Mouse (Mus musculus): ENCODE data around the gene Olfr125. TPM values are rescaled to one million over a fixed set of nuclear protein-coding genes. Genes with fewer than 3 reads are reported as not detected.

The Olfr125 gene
- polyA plus RNA-seq (2015; fragmentation: Nextera tagmentation; extraction: Ambion mirVana) = not detected in 2 replicates

DNA sequence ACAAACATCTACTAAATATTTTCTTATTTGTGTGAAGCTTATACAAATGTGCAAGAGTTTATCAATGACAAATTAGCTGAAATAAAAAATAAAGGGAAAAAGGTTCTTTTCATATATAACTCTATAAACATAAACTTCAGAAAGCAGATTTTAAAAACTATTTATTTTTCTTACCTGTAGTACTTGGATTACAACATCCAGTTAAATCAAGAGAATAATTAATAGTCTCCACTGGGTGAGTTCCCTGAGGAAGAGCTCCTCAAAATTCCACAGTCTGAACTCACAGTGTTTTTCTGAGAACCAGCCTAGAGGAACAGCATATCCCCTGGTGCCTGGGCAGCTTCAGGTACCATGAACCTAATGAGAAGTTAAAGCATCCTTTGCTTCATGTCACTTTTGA lies at the start of gene Olfr125:
Gene Olfr125, plus strand, starts transcription at position 301 of the 400 bp plus-strand sequence.
- Histone ChIP-seq H3K27ac (ENCODE audit: low read length) (no peak within 1 kb of the TSS), H3K36me3 (ENCODE audit: control insufficient read depth, insufficient read depth, low read length) (no peaks in the 10 kb centered on the region), H3K4me1 (ENCODE audit: control insufficient read depth, insufficient read depth, low read length) (no peaks in the 10 kb centered on the region), H3K9ac (ENCODE audit: low read length) (no peak within 1 kb of the TSS), H3K9me3 (replicated peaks; ENCODE audit: control insufficient read depth, low read length) (no peaks in the 10 kb centered on the region), H3K27me3 (ENCODE audit: control insufficient read depth, insufficient read depth, low read length) (no peaks in the 10 kb centered on the region), H3K4me2 (ENCODE audit: low read depth, low read length) (no peak within 1 kb of the TSS), H3K4me3 (replicated peaks; ENCODE audit: low read length) (no peak within 1 kb of the TSS)
- ATAC-seq (ENCODE audit: insufficient read depth, low FRiP score) = no peak

DNA sequence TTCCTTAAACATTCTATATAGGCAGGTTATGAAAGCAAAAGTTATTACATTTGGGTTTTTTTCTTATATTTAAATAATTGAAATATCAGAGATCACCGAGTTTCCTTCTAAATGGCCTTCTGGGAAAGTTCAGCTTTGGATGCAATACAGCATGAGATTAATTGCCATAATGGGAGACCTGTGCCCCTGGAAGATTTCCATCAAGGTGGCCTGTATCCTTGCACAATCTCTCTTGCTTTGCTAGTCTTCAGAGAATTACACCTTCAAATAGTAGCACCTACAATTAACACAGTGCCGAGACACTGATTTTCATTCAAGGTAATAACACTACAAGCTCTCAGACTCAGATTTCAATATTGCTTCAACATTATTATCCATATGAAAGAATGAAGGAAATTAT lies 39.5 kb upstream of the Olfr125 start, which contains the start of gene Olfr123:
Gene Olfr123, plus strand, starts transcription at position 301 of the 400 bp plus-strand sequence.
- no peaks in the 10 kb centered on the region for H3K9me3 ChIP-seq (replicated peaks; ENCODE audit: control insufficient read depth, low read length)
- H3K36me3 ChIP-seq (ENCODE audit: control insufficient read depth, insufficient read depth, low read length) = no peaks in the 10 kb centered on the region
- no peak within 1 kb of the TSS for H3K9ac ChIP-seq (ENCODE audit: low read length)
- H3K4me3 ChIP-seq (replicated peaks; ENCODE audit: low read length) = no peak within 1 kb of the TSS
- ATAC-seq (ENCODE audit: insufficient read depth, low FRiP score) = no peak
- H3K27ac ChIP-seq (ENCODE audit: low read length) = no peak within 1 kb of the TSS
- H3K4me2 ChIP-seq (ENCODE audit: low read depth, low read length) = no peak within 1 kb of the TSS
- no peaks in the 10 kb centered on the region for H3K4me1 ChIP-seq (ENCODE audit: control insufficient read depth, insufficient read depth, low read length)
- WGBS = 87% methylated on average over 2 of the region's 2 CpGs
- no peaks in the 10 kb centered on the region for H3K27me3 ChIP-seq (ENCODE audit: control insufficient read depth, insufficient read depth, low read length)

DNA sequence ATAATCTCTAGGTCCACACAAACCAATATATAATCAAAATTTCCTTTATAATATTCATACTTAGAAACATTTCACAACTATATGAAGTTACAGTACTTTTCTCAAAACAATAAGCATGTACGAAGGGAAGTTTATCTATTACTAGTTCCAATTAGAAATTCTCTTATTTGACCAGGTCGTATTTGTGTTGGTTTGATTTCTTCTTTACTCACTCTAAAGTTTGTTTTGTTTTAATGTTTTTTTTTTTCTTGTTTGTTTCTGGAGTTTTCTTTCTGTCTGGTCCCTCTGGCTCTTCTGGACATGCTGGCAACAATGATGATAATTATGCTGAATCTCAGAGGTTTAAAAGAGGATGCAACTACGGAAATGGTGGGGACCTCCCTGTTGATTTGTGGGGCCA lies 33.2 kb upstream of the Olfr125 start, which contains the start of gene Olfr124:
Gene Olfr124, plus strand, starts transcription at position 301 of the 400 bp plus-strand sequence.
- ATAC-seq (ENCODE audit: insufficient read depth, low FRiP score) = no peak
- Histone ChIP-seq H3K4me3 (replicated peaks; ENCODE audit: low read length) (no peak within 1 kb of the TSS), H3K9me3 (replicated peaks; ENCODE audit: control insufficient read depth, low read length) (no peaks in the 10 kb centered on the region), H3K27ac (ENCODE audit: low read length) (no peak within 1 kb of the TSS), H3K36me3 (ENCODE audit: control insufficient read depth, insufficient read depth, low read length) (no peaks in the 10 kb centered on the region), H3K9ac (ENCODE audit: low read length) (no peak within 1 kb of the TSS), H3K4me2 (ENCODE audit: low read depth, low read length) (no peak within 1 kb of the TSS), H3K27me3 (ENCODE audit: control insufficient read depth, insufficient read depth, low read length) (no peaks in the 10 kb centered on the region), H3K4me1 (ENCODE audit: control insufficient read depth, insufficient read depth, low read length) (no peaks in the 10 kb centered on the region)
- WGBS = 80% methylated on average over 3 of the region's 3 CpGs

DNA sequence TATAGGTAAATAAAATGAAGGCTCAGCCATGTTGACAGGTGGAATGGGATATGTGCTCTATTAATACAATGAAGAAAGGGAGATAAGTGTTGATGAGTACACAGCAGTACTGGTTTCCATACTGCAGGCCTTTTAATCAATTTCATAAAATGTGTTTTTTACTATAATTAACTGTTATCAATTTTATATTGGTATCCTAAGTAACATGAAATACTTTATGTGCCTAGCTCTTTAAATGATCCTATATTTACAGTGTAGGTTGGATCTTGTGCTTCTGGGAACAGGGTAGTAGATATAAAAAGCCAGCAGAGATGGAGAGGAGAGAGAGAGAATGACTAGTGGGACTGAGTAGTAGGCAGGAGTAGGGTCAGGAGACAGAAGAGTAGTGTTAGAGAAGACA lies 14.4 kb downstream of the Olfr125 start, which contains the start of gene Olfr126:
Gene Olfr126, plus strand, starts transcription at position 301 of the 400 bp plus-strand sequence.
- no peaks in the 10 kb centered on the region for H3K36me3 ChIP-seq (ENCODE audit: control insufficient read depth, insufficient read depth, low read length)
- H3K27me3 ChIP-seq (ENCODE audit: control insufficient read depth, insufficient read depth, low read length) = no peaks in the 10 kb centered on the region
- H3K4me2 ChIP-seq (ENCODE audit: low read depth, low read length) = no peak within 1 kb of the TSS
- H3K9me3 ChIP-seq (replicated peaks; ENCODE audit: control insufficient read depth, low read length) = no peaks in the 10 kb centered on the region
- H3K9ac ChIP-seq (ENCODE audit: low read length) = no peak within 1 kb of the TSS
- no peak for ATAC-seq (ENCODE audit: insufficient read depth, low FRiP score)
- H3K4me3 ChIP-seq (replicated peaks; ENCODE audit: low read length) = no peak within 1 kb of the TSS
- H3K4me1 ChIP-seq (ENCODE audit: control insufficient read depth, insufficient read depth, low read length) = no peaks in the 10 kb centered on the region
- no peak within 1 kb of the TSS for H3K27ac ChIP-seq (ENCODE audit: low read length)

DNA sequence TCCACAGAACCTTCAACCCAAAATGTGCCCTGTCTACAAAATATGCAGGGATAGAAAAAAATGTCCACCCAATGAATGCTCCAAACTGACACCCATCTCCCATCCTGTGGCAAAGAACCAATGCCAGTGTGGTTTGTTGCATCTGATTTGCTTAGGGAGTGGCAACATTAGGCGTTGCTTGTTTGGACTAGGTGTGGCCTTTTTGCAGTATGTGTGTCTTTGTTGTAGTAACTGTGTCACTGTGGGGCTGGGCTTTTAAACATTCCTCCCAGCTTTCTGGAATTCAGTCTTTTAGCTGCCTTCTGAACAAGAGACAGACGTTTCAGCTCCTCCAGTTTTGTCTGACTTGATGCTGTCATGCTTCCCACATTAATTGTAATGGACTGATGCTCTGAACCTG lies 31.2 kb downstream of the Olfr125 start:
- no peaks in the 10 kb centered on the region for H3K36me3 ChIP-seq (ENCODE audit: control insufficient read depth, insufficient read depth, low read length)
- WGBS = 71% methylated on average over 2 of the region's 2 CpGs
- no peaks in the 10 kb centered on the region for H3K4me1 ChIP-seq (ENCODE audit: control insufficient read depth, insufficient read depth, low read length)
- H3K9me3 ChIP-seq (replicated peaks; ENCODE audit: control insufficient read depth, low read length) = no peaks in the 10 kb centered on the region
- H3K4me2 ChIP-seq (ENCODE audit: low read depth, low read length) = no peak overlapping the region
- no peak overlapping the region for H3K4me3 ChIP-seq (replicated peaks; ENCODE audit: low read length)
- H3K27ac ChIP-seq (ENCODE audit: low read length) = no peak overlapping the region
- no peaks in the 10 kb centered on the region for H3K27me3 ChIP-seq (ENCODE audit: control insufficient read depth, insufficient read depth, low read length)
- no peak for ATAC-seq (ENCODE audit: insufficient read depth, low FRiP score)
- H3K9ac ChIP-seq (ENCODE audit: low read length) = no peak overlapping the region

DNA sequence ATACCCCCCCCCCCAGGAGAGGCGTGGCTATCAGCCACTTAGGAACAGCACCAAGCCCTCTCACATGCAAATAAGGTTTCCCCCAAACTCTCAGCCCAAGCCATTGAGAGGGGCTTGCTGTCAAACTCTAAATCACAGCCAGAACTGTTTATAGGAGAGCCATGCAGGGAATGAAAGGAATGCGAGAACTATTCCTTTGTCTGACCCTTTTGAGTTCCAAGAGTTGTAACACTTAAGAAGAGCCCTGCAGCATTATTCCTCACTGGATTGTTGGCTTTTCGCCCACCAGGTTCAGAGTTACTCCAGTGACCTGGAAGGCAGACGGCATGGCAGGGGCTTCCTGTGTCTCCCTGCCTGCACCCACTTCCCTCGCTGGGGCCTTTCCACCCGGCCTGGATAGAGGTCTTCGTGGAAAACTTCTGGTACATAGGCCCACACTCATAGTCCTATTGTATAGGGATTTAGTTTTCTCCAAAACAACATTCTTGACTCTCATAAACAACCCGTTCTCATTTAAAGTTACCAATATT lies 37.0 kb downstream of the Olfr125 start:
- ATAC-seq (ENCODE audit: insufficient read depth, low FRiP score) = no peak
- Histone ChIP-seq H3K27ac (ENCODE audit: low read length) (no peak overlapping the region), H3K4me3 (replicated peaks; ENCODE audit: low read length) (no peak overlapping the region), H3K27me3 (ENCODE audit: control insufficient read depth, insufficient read depth, low read length) (no peaks in the 10 kb centered on the region), H3K4me2 (ENCODE audit: low read depth, low read length) (no peak overlapping the region), H3K4me1 (ENCODE audit: control insufficient read depth, insufficient read depth, low read length) (no peaks in the 10 kb centered on the region), H3K9me3 (replicated peaks; ENCODE audit: control insufficient read depth, low read length) (no peaks in the 10 kb centered on the region), H3K9ac (ENCODE audit: low read length) (no peak overlapping the region), H3K36me3 (ENCODE audit: control insufficient read depth, insufficient read depth, low read length) (no peaks in the 10 kb centered on the region)
- 21% methylated on average over 8 of the region's 8 CpGs for WGBS

DNA sequence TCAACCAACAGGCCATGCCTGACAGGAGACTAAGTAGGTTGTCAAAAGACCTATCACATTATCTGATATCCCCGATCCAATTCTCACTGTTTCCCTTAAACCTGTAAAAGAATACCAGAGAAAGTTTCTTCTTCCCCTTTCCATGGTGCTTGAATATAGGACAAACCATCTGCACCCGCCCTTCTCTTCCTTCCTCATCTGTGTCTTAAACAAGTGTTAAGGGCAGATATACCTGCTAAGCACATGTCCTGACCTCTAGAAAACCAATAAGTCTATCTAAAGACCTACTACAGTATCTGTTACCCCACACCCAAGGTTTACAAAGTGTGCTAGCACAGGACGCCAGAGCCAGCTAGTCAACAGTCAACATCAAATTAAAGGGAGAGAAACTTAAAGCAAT lies 41.1 kb downstream of the Olfr125 start:
- Histone ChIP-seq H3K4me3 (replicated peaks; ENCODE audit: low read length) (no peak overlapping the region), H3K4me1 (ENCODE audit: control insufficient read depth, insufficient read depth, low read length) (no peaks in the 10 kb centered on the region), H3K27me3 (ENCODE audit: control insufficient read depth, insufficient read depth, low read length) (no peaks in the 10 kb centered on the region), H3K9ac (ENCODE audit: low read length) (no peak overlapping the region), H3K36me3 (ENCODE audit: control insufficient read depth, insufficient read depth, low read length) (no peaks in the 10 kb centered on the region), H3K27ac (ENCODE audit: low read length) (no peak overlapping the region), H3K9me3 (replicated peaks; ENCODE audit: control insufficient read depth, low read length) (no peaks in the 10 kb centered on the region), H3K4me2 (ENCODE audit: low read depth, low read length) (no peak overlapping the region)
- ATAC-seq (ENCODE audit: insufficient read depth, low FRiP score) = no peak
- WGBS = 87% methylated on average over 3 of the region's 3 CpGs

Other genes starting within 250 kb of the Olfr125 start
- gene Olfr114, start 240.2 kb upstream of the Olfr125 start, polyA plus RNA-seq (2015; fragmentation: Nextera tagmentation; extraction: Ambion mirVana) = not detected in 2 replicates
- gene Olfr115, start 205.8 kb upstream of the Olfr125 start, polyA plus RNA-seq (2015; fragmentation: Nextera tagmentation; extraction: Ambion mirVana) = not detected in 2 replicates
- not detected in 2 replicates for gene Olfr116, start 205.8 kb upstream of the Olfr125 start, polyA plus RNA-seq (2015; fragmentation: Nextera tagmentation; extraction: Ambion mirVana)
- gene Olfr117, start 169.2 kb upstream of the Olfr125 start, polyA plus RNA-seq (2015; fragmentation: Nextera tagmentation; extraction: Ambion mirVana) = not detected in 2 replicates
- gene Olfr118, start 166.0 kb upstream of the Olfr125 start, polyA plus RNA-seq (2015; fragmentation: Nextera tagmentation; extraction: Ambion mirVana) = not detected in 2 replicates
- gene Olfr119, start 136.4 kb upstream of the Olfr125 start, polyA plus RNA-seq (2015; fragmentation: Nextera tagmentation; extraction: Ambion mirVana) = not detected in 2 replicates
- not detected in 2 replicates for gene Olfr120, start 111.1 kb upstream of the Olfr125 start, polyA plus RNA-seq (2015; fragmentation: Nextera tagmentation; extraction: Ambion mirVana)
- not detected in 2 replicates for gene Olfr121, start 84.1 kb upstream of the Olfr125 start, polyA plus RNA-seq (2015; fragmentation: Nextera tagmentation; extraction: Ambion mirVana)
- gene Olfr122, start 64.3 kb upstream of the Olfr125 start, polyA plus RNA-seq (2015; fragmentation: Nextera tagmentation; extraction: Ambion mirVana) = not detected in 2 replicates
- gene Olfr123, start 39.4 kb upstream of the Olfr125 start, polyA plus RNA-seq (2015; fragmentation: Nextera tagmentation; extraction: Ambion mirVana) = not detected in 2 replicates
- not detected in 2 replicates for gene Olfr124, start 33.1 kb upstream of the Olfr125 start, polyA plus RNA-seq (2015; fragmentation: Nextera tagmentation; extraction: Ambion mirVana)
- not detected in 2 replicates for gene Olfr126, start 14.5 kb downstream of the Olfr125 start, polyA plus RNA-seq (2015; fragmentation: Nextera tagmentation; extraction: Ambion mirVana)
- gene Olfr127, start 67.5 kb downstream of the Olfr125 start, polyA plus RNA-seq (2015; fragmentation: Nextera tagmentation; extraction: Ambion mirVana) = not detected in 2 replicates
- not detected in 2 replicates for gene Olfr128, start 87.6 kb downstream of the Olfr125 start, polyA plus RNA-seq (2015; fragmentation: Nextera tagmentation; extraction: Ambion mirVana)
- not detected in 2 replicates for gene Olfr761, start 120.1 kb downstream of the Olfr125 start, polyA plus RNA-seq (2015; fragmentation: Nextera tagmentation; extraction: Ambion mirVana)
- not detected in 2 replicates for gene Olfr129, start 227.1 kb downstream of the Olfr125 start, polyA plus RNA-seq (2015; fragmentation: Nextera tagmentation; extraction: Ambion mirVana)
- not detected in 2 replicates for gene Olfr130, start 231.0 kb downstream of the Olfr125 start, polyA plus RNA-seq (2015; fragmentation: Nextera tagmentation; extraction: Ambion mirVana)

Data from stomach, embryonic 16.5 days (tissue).